ENCODE assay signal across 9 mouse cellular contexts in genomic region chr8:117561735-117562361, GRCm38 (mm10).
DNase-seq lines count a peak whose midpoint lies in the region; ATAC-seq and TF ChIP-seq lines count a peak whose summit lies in the region.
"Had no signal": no experiment of that assay in that cellular context is flagged by ENCODE, and none has a peak within 500 bp of the region (broad histone marks: within the 10 kb centered on the region; RNA-seq: fewer than 3 reads in every experiment).

No protein-coding gene starts in this region.

- peak; percentile 86 for ATAC-seq in hindbrain, postnatal 0 days
- no peak for ATAC-seq in cerebellum, adult (ENCODE audit: insufficient number of reproducible peaks, low FRiP score, low TSS enrichment)
- ATAC-seq: Patski had no signal

- H3K4me2 ChIP-seq in hindbrain, postnatal 0 days (ENCODE audit: low read depth, low read length) = peak overlapping the region; percentile 37

- no peak for TF ChIP-seq CTCF in hindbrain, postnatal 0 days (IDR thresholded peaks at IDR 0.05; ENCODE audit: low read depth)

- H3K9ac ChIP-seq in hindbrain, postnatal 0 days (replicated peaks; ENCODE audit: low read length) = no peak overlapping the region

- intact Hi-C loops in left cerebral cortex, postnatal 36 days (cut with DNase I) = loop anchor here (10.0 kb wide), 2 partner anchors 337 to 457 kb away; no protein-coding TSS in a partner anchor

- H3K27me3 ChIP-seq in hindbrain, postnatal 0 days (ENCODE audit: insufficient read depth, low read length) = no peaks in the 10 kb centered on the region
- H3K27me3 ChIP-seq: Patski had no signal

- no peaks in the 10 kb centered on the region for H3K9me3 ChIP-seq in hindbrain, postnatal 0 days (ENCODE audit: low read length)

- DNase-seq in urinary bladder, postnatal 14 days (ENCODE audit: low spot score) = peak; percentile 39
- DNase-seq in urinary bladder, postnatal 25 days (ENCODE audit: low spot score) = no peak
- DNase-seq in hindbrain, postnatal 0 days (ENCODE audit: low spot score) = peak; percentile 35
- peak; percentile 31 to 68 for DNase-seq in lung, adult 18-20 months
- DNase-seq in cerebellum, adult 8-10 months = no peak
- no peak for DNase-seq in left cerebral cortex, adult 8-10 months (ENCODE audit: low spot score in 2 of 2)
- no peak for DNase-seq in left cerebral cortex, postnatal 36 days (ENCODE audit: low spot score in 2 of 2)

- no peaks in the 10 kb centered on the region for H3K4me1 ChIP-seq in hindbrain, postnatal 0 days (ENCODE audit: insufficient read depth, low read length)

- peak overlapping the region; percentile 13; the same call in 1 of the 2 replicates for H3K4me3 ChIP-seq in hindbrain, postnatal 0 days (ENCODE audit: low read length)

- H3K27ac ChIP-seq in hindbrain, postnatal 0 days = 0 out of 2 replicates have a peak overlapping the region, but pooled peaks have one; percentile 41

- no peaks in the 10 kb centered on the region for H3K36me3 ChIP-seq in hindbrain, postnatal 0 days (ENCODE audit: insufficient read depth, low read length)

- 14% methylated on average over 17 of the region's 17 CpGs for WGBS in hindbrain, postnatal 0 days

Comparison
In these comparisons a context has a peak if more than half of its experiments do, and no peak if none do; other contexts are left out.
1. DNase-seq: peak in urinary bladder, postnatal 14 days (single experiment), hindbrain, postnatal 0 days (single experiment) and lung, adult 18-20 months (2 of 2); none in urinary bladder, postnatal 25 days (single experiment), cerebellum, adult 8-10 months (single experiment), left cerebral cortex, adult 8-10 months (0 of 2) and left cerebral cortex, postnatal 36 days (0 of 2).